ENCODE assay signal across 9 mouse cellular contexts in the genomic region with DNA sequence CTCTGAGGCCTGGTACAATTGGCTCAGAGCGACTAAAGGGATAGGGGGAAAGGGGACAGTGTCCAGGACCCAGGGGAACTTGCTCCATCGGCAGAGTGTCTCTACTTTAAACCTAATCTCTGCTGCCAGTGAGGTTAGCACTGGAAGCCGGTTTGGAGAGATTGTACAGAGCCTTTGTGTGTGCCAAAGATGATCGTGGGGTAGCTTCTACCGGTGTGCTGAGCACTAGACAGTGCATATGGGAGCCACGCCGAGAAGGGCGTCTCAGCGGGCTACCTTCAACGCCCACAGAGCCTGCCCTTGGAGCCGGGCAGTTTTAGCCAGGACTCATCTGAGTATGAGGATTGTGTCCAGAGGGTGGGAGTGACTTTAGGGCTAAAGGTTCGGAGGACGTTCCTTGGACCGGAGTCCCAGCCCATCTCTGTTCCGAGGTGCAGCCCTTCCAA. TPM values are rescaled to one million over a fixed set of nuclear protein-coding genes. Genes with fewer than 3 reads are reported as not detected.
DNase-seq lines count a peak whose midpoint lies in the region; ATAC-seq lines count a peak whose summit lies in the region.
"Had no signal": no experiment of that assay in that cellular context is flagged by ENCODE, and none has a peak within 500 bp of the region (broad histone marks: within the 10 kb centered on the region; RNA-seq: fewer than 3 reads in every experiment).

No protein-coding gene starts in this region.

- 2% methylated on average over 15 of the region's 15 CpGs for WGBS in heart, embryonic 13.5 days
- 4% methylated on average over 15 of the region's 15 CpGs for WGBS in hindbrain, embryonic 15.5 days
- under 1% methylated on average over 15 of the region's 15 CpGs for WGBS in midbrain, embryonic 12.5 days

- intact Hi-C loops in heart, postnatal 14 days (cut with DNase I): no loop called here

- H3K27ac ChIP-seq in heart, embryonic 13.5 days (replicated peaks): no peak overlapping the region
- H3K27ac ChIP-seq in hindbrain, embryonic 15.5 days (replicated peaks): peak overlapping the region; percentile 85
- H3K27ac ChIP-seq in midbrain, embryonic 12.5 days (replicated peaks): peak overlapping the region; percentile 97

- peaks cover 88% of the 10 kb centered on the region for H3K27me3 ChIP-seq in heart, embryonic 13.5 days (replicated peaks)
- H3K27me3 ChIP-seq in hindbrain, embryonic 15.5 days: no peaks in the 10 kb centered on the region
- peaks cover 24% of the 10 kb centered on the region for H3K27me3 ChIP-seq in midbrain, embryonic 12.5 days

- peak overlapping the region; percentile 98 for H3K4me2 ChIP-seq in heart, embryonic 13.5 days
- H3K4me2 ChIP-seq in hindbrain, embryonic 15.5 days: peak overlapping the region; percentile 93
- H3K4me2 ChIP-seq in midbrain, embryonic 12.5 days (replicated peaks): peak overlapping the region; percentile 74

- DNase-seq in heart, postnatal 14 days: no peak
- no peak for DNase-seq in left cerebral cortex, adult 18-20 months (ENCODE audit: low spot score in 2 of 2)
- DNase-seq in ovary, postnatal 36 days (ENCODE audit: low spot score): no peak
- DNase-seq in right cerebral cortex, postnatal 10 days (ENCODE audit: low spot score in 2 of 2): no peak
- DNase-seq: layer of hippocampus, adult 9-11 months had no signal

- H3K4me1 ChIP-seq in heart, embryonic 13.5 days: peaks cover 49% of the 10 kb centered on the region
- peaks cover 59% of the 10 kb centered on the region for H3K4me1 ChIP-seq in hindbrain, embryonic 15.5 days (replicated peaks)
- H3K4me1 ChIP-seq in midbrain, embryonic 12.5 days: peaks cover 52% of the 10 kb centered on the region

- no peaks in the 10 kb centered on the region for H3K9me3 ChIP-seq in heart, embryonic 13.5 days
- no peaks in the 10 kb centered on the region for H3K9me3 ChIP-seq in hindbrain, embryonic 15.5 days
- no peaks in the 10 kb centered on the region for H3K9me3 ChIP-seq in midbrain, embryonic 12.5 days

- ATAC-seq in heart, embryonic 13.5 days (ENCODE audit: extremely low read depth, insufficient number of reproducible peaks, low FRiP score, low TSS enrichment): no peak
- 0 out of 2 replicates have a peak, but pooled peaks have one; percentile 20 for ATAC-seq in common myeloid progenitor, adult 5-6 weeks (replicated peaks; ENCODE audit: low read depth, poor library complexity, severe bottlenecking)
- peak; percentile 31; the same call in 1 of the 2 replicates for ATAC-seq in hindbrain, embryonic 15.5 days (ENCODE audit: low FRiP score, low read depth)
- ATAC-seq in midbrain, embryonic 12.5 days (ENCODE audit: low FRiP score, low read depth): peak; percentile 31

- peak overlapping the region; percentile 70 for H3K4me3 ChIP-seq in heart, embryonic 13.5 days
- peak overlapping the region; percentile 82 for H3K4me3 ChIP-seq in hindbrain, embryonic 15.5 days
- peak overlapping the region; percentile 71 for H3K4me3 ChIP-seq in midbrain, embryonic 12.5 days

- peak overlapping the region; percentile 82; the same call in 1 of the 2 replicates for H3K9ac ChIP-seq in heart, embryonic 13.5 days
- peak overlapping the region; percentile 76 for H3K9ac ChIP-seq in hindbrain, embryonic 15.5 days
- peak overlapping the region; percentile 92 for H3K9ac ChIP-seq in midbrain, embryonic 12.5 days (replicated peaks)

- no peaks in the 10 kb centered on the region for H3K36me3 ChIP-seq in heart, embryonic 13.5 days
- no peaks in the 10 kb centered on the region for H3K36me3 ChIP-seq in hindbrain, embryonic 15.5 days
- no peaks in the 10 kb centered on the region for H3K36me3 ChIP-seq in midbrain, embryonic 12.5 days

RNA-seq across cellular contexts. Expression of a gene that starts 0.7 kb away (rescaled TPM):
- 0.69 and 1.1 TPM in 2 replicates for polyA plus RNA-seq in heart, embryonic 13.5 days (2015; fragmentation: Nextera tagmentation; extraction: Ambion mirVana)
- total RNA-seq in heart, postnatal 14 days (2021): 1 to 10 TPM in 1 of 2 experiments, under 1 TPM in 1; 0.46 to 1.4 TPM
- total RNA-seq in common myeloid progenitor, adult 5-6 weeks (2017): 0.92 and 1.0 TPM in 2 replicates
- polyA plus RNA-seq in hindbrain, embryonic 15.5 days (2015; fragmentation: Nextera tagmentation; extraction: Ambion mirVana): 3.7 and 4.4 TPM in 2 replicates
- polyA plus RNA-seq in midbrain, embryonic 12.5 days (2016; fragmentation: Nextera tagmentation; extraction: Ambion mirVana): 9.7 and 10.7 TPM in 2 replicates
- 1 to 10 TPM; 2.8 to 2.9 TPM for total RNA-seq in left cerebral cortex, adult 18-20 months (2021)

RNA-seq across cellular contexts. Expression of a gene that starts 35.7 kb away (rescaled TPM):
- polyA plus RNA-seq in heart, embryonic 13.5 days (2015; fragmentation: Nextera tagmentation; extraction: Ambion mirVana): 24.2 and 25.7 TPM in 2 replicates
- 10 to 100 TPM; 16.6 to 17.0 TPM for total RNA-seq in heart, postnatal 14 days (2021)
- total RNA-seq in common myeloid progenitor, adult 5-6 weeks (2017): 19.2 and 27.5 TPM in 2 replicates
- 48.1 and 53.1 TPM in 2 replicates for polyA plus RNA-seq in hindbrain, embryonic 15.5 days (2015; fragmentation: Nextera tagmentation; extraction: Ambion mirVana)
- 49.7 and 52.6 TPM in 2 replicates for polyA plus RNA-seq in midbrain, embryonic 12.5 days (2016; fragmentation: Nextera tagmentation; extraction: Ambion mirVana)
- total RNA-seq in left cerebral cortex, adult 18-20 months (2021): 100 to 1,000 TPM; 111 to 116 TPM
